Mouse (Mus musculus) myocyte (in vitro differentiated cells): ENCODE data around the gene Evi2. TPM values are rescaled to one million over a fixed set of nuclear protein-coding genes. Genes with fewer than 3 reads are reported as not detected.

Experiments
- H3K27me3 ChIP-seq: one replicate; pipeline ENCODE4 v1.6.1; 2011; ENCODE audit not compliant: control insufficient read depth, insufficient read depth, insufficient read length
- H3K36me3 ChIP-seq: one replicate; pipeline ENCODE4 v1.6.1; 2011; ENCODE audit not compliant: control insufficient read depth, insufficient read depth
- H3K4me2 ChIP-seq: one replicate; pipeline ENCODE4 v1.6.1; 2011; ENCODE audit warnings: low read depth, control low read depth
- H3K4me3 ChIP-seq: one replicate; pipeline ENCODE4 v1.5.1; 2011; ENCODE audit warnings: mild to moderate bottlenecking, control low read depth, moderate library complexity
- H3K79me2 ChIP-seq: one replicate; pipeline ENCODE4 v1.6.1; 2011; ENCODE audit not compliant: control insufficient read depth, insufficient read depth
- H3ac ChIP-seq: one replicate; pipeline ENCODE4 v1.6.1; 2011; ENCODE audit not compliant: control insufficient read depth, insufficient read length
- CEBPB ChIP-seq: IDR thresholded peaks from 2 replicates; pipeline ENCODE4 v1.6.1; 2011; ENCODE audit warnings: mild to moderate bottlenecking, moderate library complexity; ENCODE audit not compliant: poor library complexity, insufficient read depth, severe bottlenecking
- E2F4 ChIP-seq: IDR thresholded peaks from one replicate; pipeline ENCODE4 v1.6.1; 2011; ENCODE audit warnings: mild to moderate bottlenecking, control low read depth, moderate library complexity; ENCODE audit not compliant: insufficient read depth
- MAX ChIP-seq: IDR thresholded peaks from one replicate; pipeline ENCODE4 v1.6.1; 2011; ENCODE audit warnings: low read depth, mild to moderate bottlenecking, control low read depth
- MYOD1 ChIP-seq, 3 experiments: IDR thresholded peaks; one replicate each; pipeline ENCODE4 v1.6.1; 2011; ENCODE audit warnings: control low read depth in 2 of 3, low read depth in 2 of 3, mild to moderate bottlenecking in 2 of 3, moderate library complexity in 1 of 3; ENCODE audit not compliant: insufficient read length in 2 of 3, control insufficient read depth in 1 of 3
- MYOG ChIP-seq, 3 experiments: IDR thresholded peaks; one replicate each; pipeline ENCODE4 v1.6.1; 2011; ENCODE audit warnings: control low read depth in 2 of 3, low read depth in 2 of 3, mild to moderate bottlenecking in 2 of 3; ENCODE audit not compliant: insufficient read length in 2 of 3, control insufficient read depth in 1 of 3, insufficient read depth in 1 of 3
- POLR2A ChIP-seq: IDR thresholded peaks from one replicate; pipeline ENCODE4 v1.6.1; 2011; ENCODE audit warnings: low read depth, mild to moderate bottlenecking, control low read depth, moderate library complexity; ENCODE audit not compliant: insufficient read length
- POLR2AphosphoS2 ChIP-seq: IDR thresholded peaks from one replicate; pipeline ENCODE4 v1.6.1; 2011; ENCODE audit warnings: low read depth, control low read depth; ENCODE audit not compliant: insufficient read length
- REST ChIP-seq: IDR thresholded peaks from one replicate; pipeline ENCODE4 v1.6.1; 2011; ENCODE audit warnings: mild to moderate bottlenecking, control low read depth, moderate library complexity; ENCODE audit not compliant: insufficient read depth, insufficient read length
- SRF ChIP-seq: IDR thresholded peaks from one replicate; pipeline ENCODE4 v1.6.1; 2011; ENCODE audit warnings: low read depth; ENCODE audit not compliant: control insufficient read depth, insufficient read length
- TCF12 ChIP-seq: IDR thresholded peaks from one replicate; pipeline ENCODE4 v1.6.1; 2011; ENCODE audit warnings: mild to moderate bottlenecking, control low read depth; ENCODE audit not compliant: poor library complexity, insufficient read depth, severe bottlenecking
- TCF3 ChIP-seq: IDR thresholded peaks from one replicate; pipeline ENCODE4 v1.6.1; 2011; ENCODE audit warnings: low read depth, control low read depth; ENCODE audit not compliant: insufficient read length
- USF1 ChIP-seq: IDR thresholded peaks from one replicate; pipeline ENCODE4 v1.6.1; 2011; ENCODE audit warnings: low read depth, mild to moderate bottlenecking, control low read depth, moderate library complexity
- polyA plus RNA-seq: library from polyadenylated mRNA; unstranded; fragments of >200 nt; fragmentation: generic; extraction: Trizol; gene quantifications from one replicate; pipeline ENCODE4 v1.2.1, GENCODE M21; 2012; ENCODE audit warnings: missing spikeins

The Evi2 gene
- polyA plus RNA-seq, 1 experiment = 0.06 TPM

GRCm38 (mm10) chr11:79536293-79536692, 5.9 kb upstream of the Evi2 start:
- no peak for TF ChIP-seq TCF12
- peak; percentile 57; the same call in 1 of the 2 replicates for TF ChIP-seq CEBPB
- Histone ChIP-seq H3ac (no peak overlapping the region), H3K27me3 (no peaks in the 10 kb centered on the region), H3K79me2 (no peaks in the 10 kb centered on the region), H3K4me3 (no peak overlapping the region), H3K36me3 (peaks cover 12% of the 10 kb centered on the region), H3K4me2 (no peak overlapping the region)

- TF ChIP-seq CEBPB (no peak), MYOD1 (IDR thresholded peaks at IDR 0.05; ENCODE audit: control insufficient read depth in 1 of 3, insufficient read length in 2 of 3, low read depth in 2 of 3) (no peak), MYOG (IDR thresholded peaks at IDR 0.05; ENCODE audit: control insufficient read depth in 1 of 3, insufficient read depth in 1 of 3, insufficient read length in 2 of 3, low read depth in 2 of 3) (no peak), POLR2A (no peak), TCF3 (no peak), MAX (no peak), REST (no peak), USF1 (no peak), TCF12 (no peak), E2F4 (no peak), SRF (no peak), POLR2AphosphoS2 (no peak)
- Histone ChIP-seq H3K4me2 (no peak overlapping the region), H3ac (no peak overlapping the region), H3K36me3 (peaks cover 12% of the 10 kb centered on the region), H3K79me2 (no peaks in the 10 kb centered on the region), H3K4me3 (no peak overlapping the region), H3K27me3 (no peaks in the 10 kb centered on the region)
Measured at GRCm38 (mm10) chr11:79535554-79535953, 5.2 kb upstream of the Evi2 start.

- Histone ChIP-seq H3K27me3 (no peaks in the 10 kb centered on the region), H3ac (no peak overlapping the region), H3K4me3 (no peak overlapping the region), H3K4me2 (peak overlapping the region; percentile 62), H3K79me2 (peaks cover 8% of the 10 kb centered on the region), H3K36me3 (peaks cover 12% of the 10 kb centered on the region)
- TF ChIP-seq MAX = peak; percentile 21
- peak in 1 of 3 experiments; percentile 27 for TF ChIP-seq MYOD1 (IDR thresholded peaks at IDR 0.05; ENCODE audit: control insufficient read depth in 1 of 3, insufficient read length in 2 of 3, low read depth in 2 of 3)
- TF ChIP-seq CEBPB = no peak
Measured at GRCm38 (mm10) chr11:79533950-79534690, 3.7 kb upstream of the Evi2 start.

DNA sequence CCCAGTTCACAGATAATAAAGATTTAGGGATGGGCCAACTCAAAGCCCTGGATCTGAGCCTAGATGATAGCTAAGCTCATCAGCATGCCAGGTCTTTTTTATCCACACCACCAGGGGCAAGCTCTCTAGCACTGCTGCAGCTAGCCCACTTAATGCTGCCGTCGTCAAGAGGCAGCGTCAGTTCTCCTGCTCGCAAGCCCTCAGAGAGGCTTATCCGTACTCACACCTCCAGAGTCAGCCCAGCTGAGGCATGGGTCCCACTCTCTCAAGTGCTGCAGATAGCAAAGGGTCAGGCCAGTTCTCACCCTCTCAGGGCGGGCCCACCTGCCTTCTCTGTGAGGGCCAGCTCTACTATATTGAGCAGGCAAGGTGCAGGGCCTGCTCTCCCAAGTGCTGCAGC, 2.9 kb upstream of the Evi2 start:
- TF ChIP-seq POLR2AphosphoS2 = no peak
- TF ChIP-seq SRF = no peak
- TF ChIP-seq CEBPB = no peak
- TF ChIP-seq E2F4 = no peak
- no peak for TF ChIP-seq MYOG (IDR thresholded peaks at IDR 0.05; ENCODE audit: control insufficient read depth in 1 of 3, insufficient read depth in 1 of 3, insufficient read length in 2 of 3, low read depth in 2 of 3)
- TF ChIP-seq REST = no peak
- Histone ChIP-seq H3K4me3 (no peak overlapping the region), H3K4me2 (no peak overlapping the region), H3ac (no peak overlapping the region), H3K36me3 (peaks cover 12% of the 10 kb centered on the region), H3K27me3 (no peaks in the 10 kb centered on the region), H3K79me2 (peaks cover 10% of the 10 kb centered on the region)

- Histone ChIP-seq H3K4me3 (peak overlapping the region; percentile 21), H3K4me2 (no peak overlapping the region), H3K79me2 (peaks cover 10% of the 10 kb centered on the region), H3ac (no peak overlapping the region), H3K27me3 (no peaks in the 10 kb centered on the region), H3K36me3 (peaks cover 17% of the 10 kb centered on the region)
- TF ChIP-seq MAX (no peak), E2F4 (no peak)
Measured at GRCm38 (mm10) chr11:79531485-79531884, 1.1 kb upstream of the Evi2 start.

DNA sequence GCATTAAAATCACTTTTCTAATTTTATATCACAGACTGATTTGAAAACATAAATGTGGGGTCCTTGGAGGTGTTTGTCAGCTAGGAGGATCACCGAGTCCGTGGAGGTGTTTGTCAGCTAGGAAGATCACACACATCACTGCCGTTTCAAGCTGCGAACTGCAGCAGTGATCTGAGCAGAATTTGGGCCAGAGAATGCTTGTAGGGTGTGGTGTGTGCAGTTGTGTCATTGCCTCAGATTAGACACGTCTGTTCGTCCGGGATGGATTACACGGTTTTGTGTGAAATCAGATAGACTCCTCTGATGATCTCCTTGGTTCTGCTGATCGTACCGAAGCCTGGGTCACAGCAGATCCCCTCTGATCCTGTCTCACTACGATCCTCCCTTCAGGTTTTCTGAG, 385 bp upstream of the Evi2 start:
- TF ChIP-seq MYOD1 (IDR thresholded peaks at IDR 0.05; ENCODE audit: control insufficient read depth in 1 of 3, insufficient read length in 2 of 3, low read depth in 2 of 3) (peak in 1 of 3 experiments; percentile 51), POLR2A (no peak)
- no peaks in the 10 kb centered on the region for H3K27me3 ChIP-seq
- peak overlapping the region; percentile 21 for H3K4me3 ChIP-seq
- H3K79me2 ChIP-seq = peaks cover 10% of the 10 kb centered on the region
- peaks cover 23% of the 10 kb centered on the region for H3K36me3 ChIP-seq
- H3K4me2 ChIP-seq = peak overlapping the region; percentile 94
- H3ac ChIP-seq = no peak overlapping the region
